8 mouse cellular contexts compared by ENCODE assay signal in the genomic region with DNA sequence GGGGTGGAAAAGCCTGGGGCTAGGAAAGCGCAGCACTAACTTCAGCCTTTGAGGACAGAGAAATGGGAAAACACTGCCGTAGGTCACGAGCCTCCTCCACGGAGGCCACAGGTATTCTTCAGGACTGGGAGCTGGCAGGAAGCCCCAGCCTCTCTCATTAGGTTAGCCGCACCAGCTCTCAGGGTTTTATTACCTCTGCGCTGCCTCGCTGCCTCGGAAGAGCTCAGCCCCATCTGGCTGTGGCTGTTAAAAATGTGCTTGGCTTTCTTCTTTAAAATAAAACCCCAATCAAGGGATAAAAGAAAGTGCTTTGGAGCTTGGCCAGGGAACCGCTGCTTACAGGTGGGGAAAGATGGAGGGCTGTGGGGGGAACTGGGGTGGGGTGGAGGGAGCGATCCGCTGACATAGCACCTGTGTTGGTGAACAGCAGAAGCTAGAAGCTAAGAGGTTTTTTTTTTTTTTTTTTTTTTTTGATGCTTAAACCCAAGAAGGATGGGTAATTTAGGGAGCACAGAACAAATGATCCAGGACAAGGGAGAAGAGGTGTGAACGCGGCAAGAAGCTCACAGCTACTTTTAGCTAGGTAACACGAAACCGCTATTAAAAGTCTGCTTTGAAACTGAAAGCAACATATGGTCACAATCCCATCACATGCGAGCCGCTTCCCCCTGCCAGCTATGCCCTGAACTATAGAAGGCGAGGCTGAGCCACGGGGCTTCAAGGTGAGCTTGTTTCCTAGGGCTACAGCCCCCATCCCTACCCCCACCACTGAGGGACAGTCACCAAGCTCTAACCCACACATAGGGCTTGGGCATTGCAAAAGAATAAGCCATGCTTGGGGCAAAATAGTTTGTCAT. TPM values are rescaled to one million over a fixed set of nuclear protein-coding genes. Genes with fewer than 3 reads are reported as not detected.
DNase-seq lines count a peak whose midpoint lies in the region; ATAC-seq and TF ChIP-seq lines count a peak whose summit lies in the region.

No protein-coding gene starts in this region.

- H3K36me3 ChIP-seq in hindbrain, embryonic 13.5 days = no peaks in the 10 kb centered on the region
- no peaks in the 10 kb centered on the region for H3K36me3 ChIP-seq in hindbrain, embryonic 10.5 days

- no peak for DNase-seq in hindbrain, embryonic 10.5 days (ENCODE audit: low spot score)
- DNase-seq in brain, embryonic 14.5 days (ENCODE audit: low read depth) = peak; percentile 67
- DNase-seq in kidney, adult 11 months = peak; percentile 17
- peak; percentile 10 for DNase-seq in mesoderm, embryonic 11.5 days (ENCODE audit: low read depth, low spot score)
- DNase-seq in right cerebral cortex, postnatal 25 days = no peak
- DNase-seq in layer of hippocampus, adult 9-11 months = no peak
- DNase-seq in cerebellum, adult 11-12 months = no peak

- H3K27ac ChIP-seq in hindbrain, embryonic 13.5 days = no peak overlapping the region
- no peak overlapping the region for H3K27ac ChIP-seq in hindbrain, embryonic 10.5 days

- no peak for TF ChIP-seq POLR2A in brain, embryonic 14.5 days (IDR thresholded peaks at IDR 0.05; ENCODE audit: borderline replicate concordance, extremely low read depth, insufficient read depth, insufficient read length, poor library complexity, severe bottlenecking)

- no peak overlapping the region for H3K4me2 ChIP-seq in hindbrain, embryonic 13.5 days

- no peak for TF ChIP-seq CTCF in brain, embryonic 14.5 days (IDR thresholded peaks at IDR 0.05; ENCODE audit: borderline replicate concordance, extremely low read depth, insufficient read depth, insufficient read length)

- ATAC-seq in hindbrain, embryonic 13.5 days (ENCODE audit: low FRiP score) = peak; percentile 19; the same call in 1 of the 2 replicates

- peaks cover 7% of the 10 kb centered on the region; the same call in 1 of the 2 replicates for H3K27me3 ChIP-seq in hindbrain, embryonic 13.5 days
- peaks cover 11% of the 10 kb centered on the region for H3K27me3 ChIP-seq in hindbrain, embryonic 10.5 days (ENCODE audit: insufficient read depth, poor library complexity, severe bottlenecking)

- H3K9ac ChIP-seq in hindbrain, embryonic 13.5 days = no peak overlapping the region

- H3K4me3 ChIP-seq in hindbrain, embryonic 13.5 days = no peak overlapping the region
- H3K4me3 ChIP-seq in hindbrain, embryonic 10.5 days = no peak overlapping the region

- peaks cover 15% of the 10 kb centered on the region for H3K4me1 ChIP-seq in hindbrain, embryonic 13.5 days (replicated peaks)
- H3K4me1 ChIP-seq in hindbrain, embryonic 10.5 days (replicated peaks) = peaks cover 6% of the 10 kb centered on the region; the same call in 1 of the 2 replicates

- WGBS in hindbrain, embryonic 13.5 days = 52% methylated on average over 19 of the region's 19 CpGs
- 61% methylated on average over 19 of the region's 19 CpGs for WGBS in hindbrain, embryonic 10.5 days

- no peaks in the 10 kb centered on the region for H3K9me3 ChIP-seq in hindbrain, embryonic 13.5 days
- no peaks in the 10 kb centered on the region for H3K9me3 ChIP-seq in hindbrain, embryonic 10.5 days

RNA-seq across cellular contexts. Expression of a gene that starts 34.9 kb away (rescaled TPM):
- polyA plus RNA-seq in hindbrain, embryonic 13.5 days (2015; fragmentation: Nextera tagmentation; extraction: Ambion mirVana) = 2.2 and 2.7 TPM in 2 replicates
- polyA plus RNA-seq in hindbrain, embryonic 10.5 days (2016; fragmentation: Nextera tagmentation; extraction: Ambion mirVana) = 0.14 and 0.31 TPM in 2 replicates
- 6.0 and 7.4 TPM in 2 replicates for polyA plus RNA-seq in brain, embryonic 14.5 days (2012; rRNA removed)

RNA-seq across cellular contexts. Expression of a gene that starts 47.7 kb away (rescaled TPM):
- polyA plus RNA-seq in hindbrain, embryonic 13.5 days (2015; fragmentation: Nextera tagmentation; extraction: Ambion mirVana) = 67.3 and 69.0 TPM in 2 replicates
- polyA plus RNA-seq in hindbrain, embryonic 10.5 days (2016; fragmentation: Nextera tagmentation; extraction: Ambion mirVana) = 96.8 and 103 TPM in 2 replicates
- polyA plus RNA-seq in brain, embryonic 14.5 days (2012; rRNA removed) = 20.6 and 31.1 TPM in 2 replicates

Comparison
In these comparisons a context has a peak if more than half of its experiments do, and no peak if none do; other contexts are left out.
1. DNase-seq: peak in brain, embryonic 14.5 days (single experiment), kidney, adult 11 months (single experiment) and mesoderm, embryonic 11.5 days (single experiment); none in hindbrain, embryonic 10.5 days (single experiment), right cerebral cortex, postnatal 25 days (single experiment), layer of hippocampus, adult 9-11 months (single experiment) and cerebellum, adult 11-12 months (single experiment).